Mouse (Mus musculus): ENCODE results near the gene Nub1. TPM values are rescaled to one million over a fixed set of nuclear protein-coding genes. Genes with fewer than 3 reads are reported as not detected.
A peak's percentile ranks its signal among the peaks of the same experiment; 100 is the strongest.

The Nub1 gene
- total RNA-seq, 2 experiments from 2014 or later: 28.2 to 33.1 TPM

DNA sequence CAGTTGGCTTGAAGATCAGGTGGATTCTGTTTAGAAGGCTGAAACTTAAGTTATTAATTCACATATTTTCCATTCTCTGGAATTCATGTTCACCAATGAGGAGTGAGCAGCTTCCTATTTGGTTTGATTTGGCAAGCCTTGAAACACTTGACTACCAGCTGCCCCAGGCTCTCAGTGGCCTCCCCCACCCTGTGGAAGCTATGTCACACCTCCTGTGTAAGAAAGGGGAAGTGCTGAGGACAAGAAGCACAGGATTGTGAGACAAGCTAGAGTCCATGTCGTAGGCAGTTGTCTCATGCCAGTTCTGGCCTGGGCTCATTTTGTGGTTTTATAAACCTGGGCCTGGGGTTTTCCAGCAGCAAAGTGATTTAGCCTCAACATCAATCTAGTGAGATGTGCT lies 2.4 kb downstream of the Nub1 start:
- ATAC-seq (replicated peaks; ENCODE audit: poor library complexity, severe bottlenecking): peak; percentile 70

DNA sequence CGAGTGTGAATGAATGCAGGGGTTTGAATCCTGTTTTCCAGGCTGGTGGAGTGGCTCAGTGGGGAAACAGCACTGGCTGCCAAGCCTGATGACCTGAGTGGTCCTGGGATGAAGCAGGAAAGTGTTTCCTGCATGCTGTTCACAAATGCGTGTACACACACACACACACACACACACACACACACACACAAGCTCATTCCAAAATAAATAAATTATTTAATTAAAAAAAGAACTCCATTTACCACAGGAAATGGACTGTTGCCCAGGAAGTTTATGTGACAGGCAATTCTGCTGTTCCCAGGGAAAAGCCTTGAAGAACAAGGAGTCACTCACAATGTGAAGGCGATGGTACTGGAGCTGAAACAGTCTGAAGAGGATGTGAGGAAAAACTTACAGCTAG lies 11.4 kb downstream of the Nub1 start:
- no peak for ATAC-seq (replicated peaks; ENCODE audit: poor library complexity, severe bottlenecking)

- ATAC-seq (replicated peaks; ENCODE audit: poor library complexity, severe bottlenecking): no peak
Measured at GRCm38 (mm10) chr5:24701271-24701670, 15.9 kb downstream of the Nub1 start.

- ATAC-seq (replicated peaks; ENCODE audit: poor library complexity, severe bottlenecking): no peak
Measured at GRCm38 (mm10) chr5:24704615-24705014, 19.3 kb downstream of the Nub1 start.

- ATAC-seq (replicated peaks; ENCODE audit: poor library complexity, severe bottlenecking): no peak
Measured at GRCm38 (mm10) chr5:24709962-24710361, 24.6 kb downstream of the Nub1 start.

DNA sequence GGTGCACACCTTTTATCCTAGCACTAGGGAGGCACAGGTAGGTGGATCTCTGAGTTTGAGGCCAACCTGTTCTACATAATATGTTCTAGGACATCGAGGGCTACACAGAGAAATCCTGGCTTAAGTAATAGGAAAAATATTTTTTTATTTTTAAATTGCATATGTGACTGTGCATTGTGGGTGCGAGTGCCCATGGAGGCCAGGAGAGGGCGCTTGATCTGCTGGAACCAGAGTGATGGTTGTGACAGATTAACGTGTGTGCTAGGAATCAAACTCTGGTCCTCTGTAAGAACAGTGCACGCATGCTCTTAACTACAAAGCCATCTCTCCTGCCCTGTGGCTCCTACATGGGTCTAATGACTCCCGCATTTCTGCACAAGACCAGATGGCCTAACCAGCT lies 26.3 kb downstream of the Nub1 start:
- ATAC-seq (replicated peaks; ENCODE audit: poor library complexity, severe bottlenecking): no peak

GRCm38 (mm10) chr5:24713199-24713598 lies 27.9 kb downstream of the Nub1 start:
- no peak for ATAC-seq (replicated peaks; ENCODE audit: poor library complexity, severe bottlenecking)

DNA sequence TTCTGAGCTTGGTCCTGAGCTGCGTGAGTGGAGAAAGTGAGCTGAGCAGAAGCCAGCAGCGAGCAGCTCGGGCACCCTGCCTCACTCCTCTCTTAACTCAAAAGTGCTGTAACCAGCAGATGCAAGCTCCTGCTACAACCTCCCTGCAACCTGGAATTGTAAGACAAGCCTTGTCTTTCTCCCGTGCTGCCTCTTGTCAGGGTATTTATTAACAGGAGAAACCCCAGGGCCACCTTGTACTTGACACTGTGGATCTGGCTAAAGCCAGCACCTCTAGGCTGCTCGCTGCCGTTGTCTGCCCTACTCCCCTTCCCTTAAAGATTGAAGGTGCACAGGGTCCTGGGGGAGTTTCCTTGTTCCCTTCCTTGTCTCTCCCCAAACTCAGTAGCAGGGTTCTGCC lies 28.7 kb downstream of the Nub1 start:
- ATAC-seq (replicated peaks; ENCODE audit: poor library complexity, severe bottlenecking): no peak

DNA sequence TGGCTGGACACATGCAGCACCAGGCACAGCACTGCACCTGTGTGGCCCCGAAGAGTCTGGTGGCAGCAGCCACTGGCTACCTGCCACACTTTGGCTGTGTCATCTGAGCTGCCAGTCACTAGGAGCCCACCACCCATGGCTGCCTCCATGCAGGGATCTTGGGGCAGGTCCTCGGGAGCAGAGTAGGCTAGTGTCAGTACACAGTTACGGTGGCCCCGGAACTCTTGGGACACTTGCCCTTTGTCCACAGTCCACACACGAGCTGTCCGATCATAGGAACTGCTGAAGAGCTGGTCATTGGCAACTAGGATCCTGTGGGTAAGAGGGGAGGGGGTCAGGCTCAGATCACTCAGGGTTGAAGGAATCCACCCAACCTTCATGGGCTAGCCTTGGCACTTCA lies 32.7 kb downstream of the Nub1 start:
- no peak for ATAC-seq (replicated peaks; ENCODE audit: poor library complexity, severe bottlenecking)

- ATAC-seq (replicated peaks; ENCODE audit: poor library complexity, severe bottlenecking): peak; percentile 80
Measured at GRCm38 (mm10) chr5:24719852-24720251, 34.5 kb downstream of the Nub1 start.

GRCm38 (mm10) chr5:24723527-24724269 lies 38.4 kb downstream of the Nub1 start:
- no peak for ATAC-seq (replicated peaks; ENCODE audit: poor library complexity, severe bottlenecking)

GRCm38 (mm10) chr5:24724270-24724634 lies 38.9 kb downstream of the Nub1 start:
- no peak for ATAC-seq (replicated peaks; ENCODE audit: poor library complexity, severe bottlenecking)

DNA sequence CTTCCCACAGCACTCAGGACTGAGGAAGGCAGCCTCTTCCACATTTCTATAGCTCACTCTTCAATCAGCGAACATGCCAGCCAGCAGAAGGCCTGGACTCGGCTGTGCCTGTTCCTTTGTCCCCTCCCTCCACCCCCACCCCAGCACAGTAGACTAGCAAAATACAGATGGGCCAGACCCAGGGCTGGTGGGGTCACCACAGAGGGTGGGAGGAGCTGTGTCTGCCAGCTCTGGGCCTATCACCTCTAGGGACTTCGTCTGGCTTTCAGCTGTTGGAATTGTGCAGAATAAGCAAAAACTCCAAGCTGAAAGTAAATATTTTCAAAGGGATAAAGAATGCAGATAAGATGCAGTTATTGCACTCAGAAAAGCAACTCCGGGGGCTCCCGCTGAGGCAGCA lies 39.5 kb downstream of the Nub1 start:
- no peak for ATAC-seq (replicated peaks; ENCODE audit: poor library complexity, severe bottlenecking)

- ATAC-seq (replicated peaks; ENCODE audit: poor library complexity, severe bottlenecking): no peak
Measured at GRCm38 (mm10) chr5:24725897-24726296, 40.6 kb downstream of the Nub1 start.

GRCm38 (mm10) chr5:24726901-24727836 lies 41.8 kb downstream of the Nub1 start:
- no peak for ATAC-seq (replicated peaks; ENCODE audit: poor library complexity, severe bottlenecking)

DNA sequence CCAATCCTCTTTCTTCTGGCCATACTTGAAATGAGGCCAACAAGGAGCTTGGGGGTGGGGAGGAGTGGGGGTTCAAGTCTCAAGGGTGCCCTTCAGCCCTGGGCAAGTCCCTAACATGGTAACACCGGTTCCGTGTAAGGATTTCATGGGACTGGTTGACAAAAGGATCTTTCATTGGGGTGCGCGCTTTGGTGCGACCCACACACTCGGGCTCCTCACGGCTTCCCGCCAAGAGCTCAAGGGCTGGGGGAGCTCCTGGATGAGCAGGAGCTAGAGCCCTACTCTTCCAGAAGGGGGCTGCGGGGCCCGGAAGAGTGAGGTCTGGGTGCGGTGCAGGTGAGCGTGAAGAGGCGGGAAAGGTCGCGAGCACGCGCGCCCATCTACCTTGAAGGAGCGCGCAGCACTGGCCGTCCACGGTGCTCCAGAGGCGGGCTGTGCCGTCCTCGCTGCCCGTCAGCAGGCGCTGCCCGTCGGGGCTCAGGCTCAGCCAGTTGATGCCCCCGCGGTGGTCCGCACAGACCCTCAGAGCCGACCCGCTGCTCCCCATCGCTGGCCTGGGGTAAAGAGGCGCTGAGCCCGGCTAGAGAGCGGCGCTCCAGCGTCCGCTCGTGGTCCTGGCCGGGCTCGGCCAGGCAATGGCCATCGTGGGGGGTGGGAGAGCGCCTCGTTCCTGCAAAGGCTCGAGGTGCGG lies 44.6 kb downstream of the Nub1 start:
- peak; percentile 59 for ATAC-seq (replicated peaks; ENCODE audit: poor library complexity, severe bottlenecking)

- 0 out of 2 replicates have a peak, but pooled peaks have one; percentile 16 for ATAC-seq (replicated peaks; ENCODE audit: poor library complexity, severe bottlenecking)
Measured at GRCm38 (mm10) chr5:24730488-24730871, 45.1 kb downstream of the Nub1 start, which contains the start of gene Wdr86. Wdr86 (minus strand) TSS chr5:24730727.

DNA sequence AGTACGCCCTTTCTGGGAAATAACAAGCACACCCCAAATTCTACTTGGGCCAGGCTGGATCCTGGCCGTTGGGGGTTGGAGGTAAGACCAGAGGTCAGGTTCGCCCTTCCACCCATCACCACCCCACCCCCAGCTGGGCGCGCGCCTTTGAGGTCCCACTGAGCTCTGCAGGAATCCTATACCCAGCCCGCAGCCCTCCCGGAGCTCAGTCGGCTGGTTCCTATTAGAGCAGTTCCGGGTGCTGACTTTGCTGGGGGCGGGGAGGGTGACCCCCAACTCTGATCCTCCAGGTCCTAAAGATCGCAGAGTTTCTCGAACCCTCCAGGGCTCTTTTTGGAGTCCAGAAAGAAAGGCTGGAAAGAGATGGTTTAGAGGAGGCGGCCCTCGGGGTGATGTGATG lies 45.7 kb downstream of the Nub1 start:
- no peak for ATAC-seq (replicated peaks; ENCODE audit: poor library complexity, severe bottlenecking)

DNA sequence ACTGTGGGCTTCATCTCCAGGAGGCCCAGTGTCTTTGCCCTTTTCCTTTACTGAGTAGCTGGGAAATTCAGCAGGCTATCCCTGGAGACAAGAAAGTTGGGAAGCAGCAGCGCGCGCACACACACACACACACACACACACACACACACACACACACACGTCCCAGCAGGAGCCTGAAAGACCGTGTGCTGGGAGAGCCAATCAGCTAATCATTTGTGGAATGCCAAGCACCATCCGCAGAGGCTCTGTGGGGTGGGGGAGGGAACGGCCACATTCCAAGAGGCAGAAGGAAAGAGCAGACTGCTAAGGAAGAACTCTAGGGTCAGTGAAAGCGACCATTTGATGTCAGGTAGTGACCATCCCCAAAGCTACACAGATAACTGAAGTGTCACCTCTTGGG lies 47.8 kb downstream of the Nub1 start:
- ATAC-seq (replicated peaks; ENCODE audit: poor library complexity, severe bottlenecking): no peak

DNA sequence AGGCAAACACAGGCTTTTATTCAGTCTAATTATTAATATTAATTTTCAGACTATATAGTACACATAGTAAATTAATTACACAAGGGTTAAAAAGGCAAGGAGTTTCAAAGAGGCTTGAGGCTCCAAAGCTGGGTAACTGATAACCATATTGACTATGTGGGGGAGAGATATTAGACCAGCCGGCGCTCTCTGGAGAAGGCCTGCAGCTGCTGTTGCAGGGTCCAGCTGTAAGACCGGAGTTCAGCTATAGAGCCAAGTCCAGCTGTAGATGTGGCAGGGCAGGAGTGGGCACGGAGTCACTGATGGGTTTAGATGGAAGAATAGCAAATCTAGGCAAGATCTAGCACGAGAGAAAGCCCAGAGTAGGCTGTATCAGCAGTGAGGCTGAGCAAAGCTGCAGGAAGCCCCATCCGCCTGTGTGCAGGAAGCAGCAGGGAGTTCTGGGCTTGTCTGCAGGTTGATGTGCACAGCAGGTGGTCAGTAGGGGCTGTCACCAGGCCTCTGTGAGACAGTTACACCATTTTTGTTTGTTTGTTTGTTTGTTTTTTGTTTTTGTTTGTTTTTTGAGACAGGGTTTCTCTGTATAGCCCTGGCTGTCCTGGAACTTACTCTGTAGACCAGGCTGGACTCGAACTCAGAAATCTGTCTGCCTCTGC lies 48.6 kb downstream of the Nub1 start:
- no peak for ATAC-seq (replicated peaks; ENCODE audit: poor library complexity, severe bottlenecking)

All from granulocyte monocyte progenitor cell, adult 5-6 weeks (primary cell).